Mouse (Mus musculus) spleen, postnatal 4 days (tissue): ENCODE measurements around the gene Ttc32.

Experiments
- DNase-seq, 2 experiments: peaks; one replicate each; pipeline ENCODE4 v3.0.0; 2022; ENCODE audit warnings: low spot score in 2 of 2

Gene Ttc32

GRCm38 (mm10) chr12:9044666-9045065 is 14.9 kb downstream of the Ttc32 start:
- no peak for DNase-seq

DNA sequence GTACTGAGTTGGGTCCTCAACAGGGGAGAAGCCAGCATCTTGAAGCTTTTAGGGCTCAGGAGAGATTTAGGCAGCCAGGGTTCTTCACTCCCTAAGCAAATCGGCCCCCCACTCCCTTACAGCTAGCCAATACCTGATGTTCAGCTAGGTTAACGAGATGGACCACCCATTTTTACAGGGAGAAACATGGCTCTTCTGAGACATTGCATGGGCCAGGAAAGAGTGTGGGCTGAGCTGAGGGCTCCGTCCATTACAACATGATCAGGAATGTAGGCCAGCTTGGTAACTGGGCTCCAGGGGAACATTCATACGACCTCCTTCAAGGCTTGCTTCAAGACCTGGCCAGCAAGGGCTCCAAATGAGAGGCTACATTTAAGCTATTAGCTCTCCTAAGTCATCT is 16.9 kb downstream of the Ttc32 start:
- DNase-seq: no peak

DNA sequence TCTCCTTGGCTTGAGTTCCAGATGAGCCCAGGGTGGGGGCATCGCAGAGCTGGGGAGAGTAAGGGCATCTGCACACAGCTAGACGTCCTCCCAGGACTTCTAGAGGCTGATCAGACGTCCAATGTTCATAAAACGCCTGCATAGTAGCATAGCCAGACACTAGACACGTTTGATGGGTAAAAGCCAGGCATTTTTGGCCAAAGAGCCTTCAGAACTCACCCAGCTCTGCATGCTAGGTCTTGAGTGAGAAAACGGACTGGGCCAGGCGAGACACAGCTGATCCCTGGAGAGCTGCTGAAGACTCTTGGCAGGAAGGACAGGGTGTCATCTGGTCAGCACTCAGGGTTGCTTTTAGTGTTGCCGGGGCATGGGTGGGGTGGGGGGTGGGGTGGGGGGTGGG is 18.3 kb downstream of the Ttc32 start:
- DNase-seq: no peak

DNA sequence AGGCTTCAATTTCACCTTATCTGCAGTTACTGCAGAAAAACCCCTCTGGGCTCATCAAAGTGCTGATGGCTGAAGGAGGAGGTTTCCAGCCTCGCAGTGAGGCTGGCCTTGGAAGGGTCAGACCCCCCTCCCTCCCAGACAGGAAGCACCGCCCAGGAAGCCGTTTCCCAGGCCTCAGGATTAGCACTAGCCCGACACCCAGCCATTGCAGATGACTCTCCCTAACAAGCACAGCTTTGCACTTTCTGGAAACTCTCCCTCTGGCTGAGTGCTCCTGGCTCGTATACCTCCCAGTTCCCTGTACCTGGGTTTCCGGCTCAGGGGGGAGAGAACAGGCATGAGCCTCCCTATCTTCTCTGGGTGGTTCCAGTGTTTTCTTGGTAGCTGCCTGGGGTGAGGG is 21.0 kb downstream of the Ttc32 start:
- no peak for DNase-seq

GRCm38 (mm10) chr12:9052075-9052829 is 22.5 kb downstream of the Ttc32 start:
- peak; percentile 67 to 84 for DNase-seq

GRCm38 (mm10) chr12:9053345-9053744 is 23.5 kb downstream of the Ttc32 start:
- DNase-seq: no peak

DNA sequence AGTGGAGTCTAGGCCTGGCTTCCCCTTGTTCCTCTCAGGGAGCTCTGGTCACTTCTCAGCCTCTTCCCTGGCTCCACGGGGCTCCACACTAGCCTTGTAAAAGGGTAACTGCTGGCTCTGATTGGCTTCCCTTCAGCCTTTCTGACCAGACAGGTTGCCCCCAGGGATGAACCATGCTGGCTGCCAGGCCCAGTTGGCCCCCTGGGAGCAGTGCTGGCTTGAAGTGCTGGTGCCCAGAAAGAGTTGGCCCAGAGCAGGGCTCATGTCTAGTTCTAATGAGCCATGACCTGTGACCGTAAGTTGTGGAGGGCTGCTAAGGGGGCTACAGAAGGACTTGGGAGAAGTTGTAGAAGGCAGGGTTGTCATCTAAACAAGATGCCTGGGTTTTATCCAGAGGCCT is 24.2 kb downstream of the Ttc32 start:
- no peak for DNase-seq

- DNase-seq: no peak
Observed at GRCm38 (mm10) chr12:9055269-9055668, 25.5 kb downstream of the Ttc32 start.

DNA sequence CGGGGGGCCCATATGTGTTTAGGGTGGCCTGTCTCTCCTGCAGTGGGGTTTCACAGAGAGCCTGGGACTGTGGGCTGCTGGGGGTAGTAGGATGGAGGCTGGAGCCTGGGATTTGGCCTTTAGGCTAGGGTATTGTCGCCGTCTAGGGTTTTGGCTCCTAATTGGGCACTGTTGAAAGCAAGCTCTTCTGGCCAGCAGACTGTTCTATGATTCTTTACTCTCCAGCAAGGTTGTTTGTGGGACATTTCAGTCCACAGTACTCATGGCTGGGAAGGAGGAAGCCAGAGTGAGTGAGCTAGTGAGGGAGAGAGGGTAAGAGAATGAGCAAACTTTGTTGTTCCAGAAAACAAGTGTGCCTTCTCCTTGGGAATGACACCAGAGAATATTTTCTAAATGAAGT is 29.7 kb downstream of the Ttc32 start:
- no peak for DNase-seq

DNA sequence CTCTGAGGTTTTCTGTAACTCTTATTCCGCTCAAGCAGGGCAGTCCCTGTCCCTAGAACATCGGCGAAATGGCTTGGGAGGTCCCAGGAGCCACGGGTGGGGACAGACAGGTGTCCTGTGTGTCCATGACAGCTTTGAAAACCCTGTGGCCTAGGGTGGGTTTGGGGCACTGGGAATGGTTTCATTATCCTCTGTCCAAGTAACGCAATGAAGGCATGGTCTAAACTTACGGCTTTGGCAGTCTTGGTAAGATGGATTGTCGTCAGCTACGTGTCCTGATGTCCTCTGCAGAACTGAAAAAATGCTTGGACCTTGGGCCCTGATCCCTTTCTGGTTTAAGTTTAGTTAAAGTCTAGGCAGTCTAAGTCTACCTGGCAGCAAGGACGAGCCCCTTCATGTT is 30.2 kb downstream of the Ttc32 start:
- no peak for DNase-seq

GRCm38 (mm10) chr12:9063611-9064010 is 33.8 kb downstream of the Ttc32 start:
- DNase-seq: peak in 1 of 2 experiments; percentile 34

GRCm38 (mm10) chr12:9071058-9071457 is 41.3 kb downstream of the Ttc32 start:
- DNase-seq: no peak

- DNase-seq: no peak
Observed at GRCm38 (mm10) chr12:9071493-9071892, 41.7 kb downstream of the Ttc32 start.

GRCm38 (mm10) chr12:9077554-9078125 is 47.8 kb downstream of the Ttc32 start:
- DNase-seq: no peak

DNA sequence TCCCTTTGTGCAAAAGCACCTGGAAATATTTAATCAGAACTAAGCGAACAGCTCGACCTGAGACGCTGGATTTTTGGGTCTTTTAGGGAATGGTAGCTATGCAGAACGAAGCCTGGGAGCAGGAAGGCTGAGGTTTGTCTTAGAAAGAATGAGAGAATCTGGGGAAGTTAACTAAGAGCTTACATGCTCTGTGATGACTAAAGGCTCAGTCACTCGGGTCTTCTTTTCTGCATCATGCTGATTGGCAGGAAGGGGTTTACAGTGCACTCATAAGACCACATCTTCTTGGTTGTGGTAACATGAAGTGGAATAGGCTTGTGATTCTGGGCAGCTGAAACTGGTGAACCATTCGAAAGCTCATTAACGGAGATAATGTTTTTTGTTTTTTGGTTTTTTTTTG is 60.4 kb downstream of the Ttc32 start:
- DNase-seq: no peak
